18 mouse cellular contexts compared by ENCODE assay signal in genomic region chr17:57307074-57307473, GRCm38 (mm10).
"Had no signal": no experiment of that assay in that cellular context is flagged by ENCODE, and none has a peak within 500 bp of the region (broad histone marks: within the 10 kb centered on the region; RNA-seq: fewer than 3 reads in every experiment).

No protein-coding gene starts in this region.

- H3K9me3 ChIP-seq: liver, embryonic 13.5 days; midbrain, embryonic 12.5 days; midbrain, embryonic 15.5 days; neural tube, embryonic 12.5 days had no signal

- H3K4me3 ChIP-seq: layer of hippocampus, adult 2 months; left cerebral cortex, adult 2 months; liver, embryonic 13.5 days; midbrain, embryonic 12.5 days; midbrain, embryonic 15.5 days; neural tube, embryonic 12.5 days had no signal

- H3K27ac ChIP-seq: layer of hippocampus, adult 2 months; left cerebral cortex, adult 2 months; liver, embryonic 13.5 days; midbrain, embryonic 12.5 days; midbrain, embryonic 15.5 days; neural tube, embryonic 12.5 days; stomach, postnatal 0 days had no signal

- DNase-seq: kidney, adult 11 months; kidney, adult 8-10 months; kidney, postnatal 14 days; kidney, postnatal 4 days; layer of hippocampus, postnatal 36 days; liver, embryonic 13.5 days; lung, adult 2 months; lung, postnatal 14 days; lung, postnatal 4 days; retina, postnatal 1 day; right cerebral cortex, postnatal 4 days; thymus, postnatal 25 days had no signal

- ATAC-seq: midbrain, embryonic 15.5 days had no signal

- H3K36me3 ChIP-seq: midbrain, embryonic 12.5 days; midbrain, embryonic 15.5 days; neural tube, embryonic 12.5 days had no signal

- H3K9ac ChIP-seq: liver, embryonic 13.5 days; midbrain, embryonic 12.5 days; midbrain, embryonic 15.5 days; neural tube, embryonic 12.5 days had no signal

- H3K4me2 ChIP-seq: liver, embryonic 13.5 days; midbrain, embryonic 12.5 days; midbrain, embryonic 15.5 days; neural tube, embryonic 12.5 days had no signal

- H3K27me3 ChIP-seq: liver, embryonic 13.5 days; midbrain, embryonic 12.5 days; midbrain, embryonic 15.5 days; neural tube, embryonic 12.5 days had no signal

- H3K4me1 ChIP-seq: midbrain, embryonic 12.5 days; midbrain, embryonic 15.5 days; neural tube, embryonic 12.5 days had no signal
